Mouse (Mus musculus): ENCODE measurements around the gene Gm17571. TPM values are rescaled to one million over a fixed set of nuclear protein-coding genes. Genes with fewer than 3 reads are reported as not detected.
A peak's percentile ranks its signal among the peaks of the same experiment; 100 is the strongest.

Gm17571 gene
- polyA plus RNA-seq (2014; fragmentation: Nextera tagmentation; extraction: Ambion mirVana): not detected in 2 replicates

- Histone ChIP-seq H3K27ac (ENCODE audit: low read depth, low read length) (no peak within 1 kb of the TSS), H3K9ac (ENCODE audit: low read depth, low read length) (no peak within 1 kb of the TSS), H3K36me3 (ENCODE audit: control insufficient read depth, insufficient read depth, low read length) (no peaks in the 10 kb centered on the region), H3K4me2 (replicated peaks; ENCODE audit: low read depth, low read length) (no peak within 1 kb of the TSS), H3K4me3 (ENCODE audit: low read length) (no peak within 1 kb of the TSS), H3K4me1 (ENCODE audit: control insufficient read depth, insufficient read depth, low read length) (peaks cover 9% of the 10 kb centered on the region; the same call in 1 of the 2 replicates), H3K27me3 (ENCODE audit: control insufficient read depth, insufficient read depth, low read length) (no peaks in the 10 kb centered on the region), H3K9me3 (ENCODE audit: control insufficient read depth, low read length) (no peaks in the 10 kb centered on the region)
- 45% methylated on average over 4 of the region's 4 CpGs for WGBS
- no peak for ATAC-seq (ENCODE audit: low FRiP score, low TSS enrichment)
Measured at GRCm38 (mm10) chr9:13446703-13447285, at the start of gene Gm17571. Gm17571 (minus strand) TSS chr9:13446753.

- H3K36me3 ChIP-seq (ENCODE audit: control insufficient read depth, insufficient read depth, low read length): no peaks in the 10 kb centered on the region
- H3K4me3 ChIP-seq (ENCODE audit: low read length): no peak overlapping the region
- ATAC-seq (ENCODE audit: low FRiP score, low TSS enrichment): no peak
- H3K4me2 ChIP-seq (replicated peaks; ENCODE audit: low read depth, low read length): no peak overlapping the region
- no peaks in the 10 kb centered on the region for H3K9me3 ChIP-seq (ENCODE audit: control insufficient read depth, low read length)
- no peak overlapping the region for H3K27ac ChIP-seq (ENCODE audit: low read depth, low read length)
- H3K9ac ChIP-seq (ENCODE audit: low read depth, low read length): no peak overlapping the region
- H3K4me1 ChIP-seq (ENCODE audit: control insufficient read depth, insufficient read depth, low read length): peaks cover 17% of the 10 kb centered on the region
- no peaks in the 10 kb centered on the region for H3K27me3 ChIP-seq (ENCODE audit: control insufficient read depth, insufficient read depth, low read length)
Measured at GRCm38 (mm10) chr9:13495530-13495929, 49.0 kb upstream of the Gm17571 start.

GRCm38 (mm10) chr9:13493746-13494145 lies 47.2 kb upstream of the Gm17571 start:
- Histone ChIP-seq H3K9me3 (ENCODE audit: control insufficient read depth, low read length) (no peaks in the 10 kb centered on the region), H3K4me1 (ENCODE audit: control insufficient read depth, insufficient read depth, low read length) (peaks cover 17% of the 10 kb centered on the region), H3K4me3 (ENCODE audit: low read length) (no peak overlapping the region), H3K27ac (ENCODE audit: low read depth, low read length) (no peak overlapping the region), H3K4me2 (replicated peaks; ENCODE audit: low read depth, low read length) (no peak overlapping the region), H3K9ac (ENCODE audit: low read depth, low read length) (no peak overlapping the region), H3K36me3 (ENCODE audit: control insufficient read depth, insufficient read depth, low read length) (no peaks in the 10 kb centered on the region), H3K27me3 (ENCODE audit: control insufficient read depth, insufficient read depth, low read length) (no peaks in the 10 kb centered on the region)
- WGBS: 94% methylated on average over 2 of the region's 2 CpGs
- ATAC-seq (ENCODE audit: low FRiP score, low TSS enrichment): no peak

- no peak overlapping the region for H3K4me2 ChIP-seq (replicated peaks; ENCODE audit: low read depth, low read length)
- 67% methylated on average over 2 of the region's 2 CpGs for WGBS
- H3K9me3 ChIP-seq (ENCODE audit: control insufficient read depth, low read length): no peaks in the 10 kb centered on the region
- peaks cover 16% of the 10 kb centered on the region for H3K4me1 ChIP-seq (ENCODE audit: control insufficient read depth, insufficient read depth, low read length)
- H3K4me3 ChIP-seq (ENCODE audit: low read length): no peak overlapping the region
- H3K27ac ChIP-seq (ENCODE audit: low read depth, low read length): no peak overlapping the region
- ATAC-seq (ENCODE audit: low FRiP score, low TSS enrichment): no peak
- no peak overlapping the region for H3K9ac ChIP-seq (ENCODE audit: low read depth, low read length)
- no peaks in the 10 kb centered on the region for H3K36me3 ChIP-seq (ENCODE audit: control insufficient read depth, insufficient read depth, low read length)
- H3K27me3 ChIP-seq (ENCODE audit: control insufficient read depth, insufficient read depth, low read length): no peaks in the 10 kb centered on the region
Measured at GRCm38 (mm10) chr9:13492807-13493206, 46.3 kb upstream of the Gm17571 start.

GRCm38 (mm10) chr9:13491854-13492620 lies 45.5 kb upstream of the Gm17571 start:
- Histone ChIP-seq H3K36me3 (ENCODE audit: control insufficient read depth, insufficient read depth, low read length) (no peaks in the 10 kb centered on the region), H3K9ac (ENCODE audit: low read depth, low read length) (no peak overlapping the region), H3K27me3 (ENCODE audit: control insufficient read depth, insufficient read depth, low read length) (no peaks in the 10 kb centered on the region), H3K27ac (ENCODE audit: low read depth, low read length) (no peak overlapping the region), H3K4me1 (ENCODE audit: control insufficient read depth, insufficient read depth, low read length) (peaks cover 11% of the 10 kb centered on the region; the same call in 1 of the 2 replicates), H3K4me2 (replicated peaks; ENCODE audit: low read depth, low read length) (no peak overlapping the region), H3K9me3 (ENCODE audit: control insufficient read depth, low read length) (no peaks in the 10 kb centered on the region), H3K4me3 (ENCODE audit: low read length) (no peak overlapping the region)
- 68% methylated on average over 9 of the region's 9 CpGs for WGBS
- no peak for ATAC-seq (ENCODE audit: low FRiP score, low TSS enrichment)

GRCm38 (mm10) chr9:13491107-13491506 lies 44.6 kb upstream of the Gm17571 start:
- peaks cover 8% of the 10 kb centered on the region; the same call in 1 of the 2 replicates for H3K4me1 ChIP-seq (ENCODE audit: control insufficient read depth, insufficient read depth, low read length)
- H3K9ac ChIP-seq (ENCODE audit: low read depth, low read length): no peak overlapping the region
- H3K9me3 ChIP-seq (ENCODE audit: control insufficient read depth, low read length): no peaks in the 10 kb centered on the region
- H3K36me3 ChIP-seq (ENCODE audit: control insufficient read depth, insufficient read depth, low read length): no peaks in the 10 kb centered on the region
- no peaks in the 10 kb centered on the region for H3K27me3 ChIP-seq (ENCODE audit: control insufficient read depth, insufficient read depth, low read length)
- no peak overlapping the region for H3K27ac ChIP-seq (ENCODE audit: low read depth, low read length)
- WGBS: 53% methylated on average over 1 of the region's 1 CpGs
- no peak overlapping the region for H3K4me3 ChIP-seq (ENCODE audit: low read length)
- no peak for ATAC-seq (ENCODE audit: low FRiP score, low TSS enrichment)
- no peak overlapping the region for H3K4me2 ChIP-seq (replicated peaks; ENCODE audit: low read depth, low read length)

GRCm38 (mm10) chr9:13485914-13486313 lies 39.4 kb upstream of the Gm17571 start:
- Histone ChIP-seq H3K4me1 (ENCODE audit: control insufficient read depth, insufficient read depth, low read length) (peaks cover 22% of the 10 kb centered on the region), H3K4me3 (ENCODE audit: low read length) (no peak overlapping the region), H3K27ac (ENCODE audit: low read depth, low read length) (no peak overlapping the region), H3K9me3 (ENCODE audit: control insufficient read depth, low read length) (no peaks in the 10 kb centered on the region), H3K36me3 (ENCODE audit: control insufficient read depth, insufficient read depth, low read length) (no peaks in the 10 kb centered on the region), H3K27me3 (ENCODE audit: control insufficient read depth, insufficient read depth, low read length) (no peaks in the 10 kb centered on the region), H3K4me2 (replicated peaks; ENCODE audit: low read depth, low read length) (no peak overlapping the region), H3K9ac (ENCODE audit: low read depth, low read length) (no peak overlapping the region)
- no peak for ATAC-seq (ENCODE audit: low FRiP score, low TSS enrichment)
- 59% methylated on average over 1 of the region's 1 CpGs for WGBS

GRCm38 (mm10) chr9:13484267-13485240 lies 38.0 kb upstream of the Gm17571 start:
- no peak for ATAC-seq (ENCODE audit: low FRiP score, low TSS enrichment)
- no peaks in the 10 kb centered on the region for H3K36me3 ChIP-seq (ENCODE audit: control insufficient read depth, insufficient read depth, low read length)
- no peaks in the 10 kb centered on the region for H3K27me3 ChIP-seq (ENCODE audit: control insufficient read depth, insufficient read depth, low read length)
- no peaks in the 10 kb centered on the region for H3K9me3 ChIP-seq (ENCODE audit: control insufficient read depth, low read length)
- H3K27ac ChIP-seq (ENCODE audit: low read depth, low read length): peak overlapping the region; percentile 55; the same call in 1 of the 2 replicates
- no peak overlapping the region; the same call in 1 of the 2 replicates for H3K4me2 ChIP-seq (replicated peaks; ENCODE audit: low read depth, low read length)
- 0 out of 2 replicates have a peak overlapping the region, but pooled peaks have one; percentile 4 for H3K9ac ChIP-seq (ENCODE audit: low read depth, low read length)
- peaks cover 23% of the 10 kb centered on the region for H3K4me1 ChIP-seq (ENCODE audit: control insufficient read depth, insufficient read depth, low read length)
- 59% methylated on average over 12 of the region's 12 CpGs for WGBS
- H3K4me3 ChIP-seq (ENCODE audit: low read length): no peak overlapping the region
